Mouse (Mus musculus): Measurements from ENCODE around the gene Cdk9. TPM values are rescaled to one million over a fixed set of nuclear protein-coding genes. Genes with fewer than 3 reads are reported as not detected.

Gene Cdk9
- polyA plus RNA-seq, 1 experiment from 2014 or later: 93.3 TPM

GRCm38 (mm10) chr2:32750887-32751664 is 38.2 kb upstream of the Cdk9 start:
- ChIA-PET CTCF (interaction anchor here (1.7 kb wide), 1 partner anchor 38 kb away, joined by 4 read pairs; the partner anchor contains the start of gene Cdk9), POLR2A (no interaction called here)
- DNase-seq (ENCODE audit: low read depth, low spot score): no peak
- TF ChIP-seq CTCF (IDR thresholded peaks at IDR 0.05): no peak
- no peak for ATAC-seq
- H3K27me3 ChIP-seq: no peaks in the 10 kb centered on the region
- in situ Hi-C loops (cut with MboI; ENCODE audit: low pct_unique_long_range_greater_than_20kb): no loop called here

GRCm38 (mm10) chr2:32750199-32750598 is 37.3 kb upstream of the Cdk9 start:
- in situ Hi-C loops (cut with MboI; ENCODE audit: low pct_unique_long_range_greater_than_20kb): no loop called here
- no peaks in the 10 kb centered on the region for H3K27me3 ChIP-seq
- TF ChIP-seq CTCF (IDR thresholded peaks at IDR 0.05): no peak
- ChIA-PET POLR2A (interaction anchor here (0.6 to 0.9 kb wide), 2 partner anchors 10 to 36 kb away, joined by 4 to 9 read pairs; no protein-coding TSS in a partner anchor), CTCF (interaction anchor here (1.7 kb wide), 1 partner anchor 37 kb away, joined by 4 read pairs; the partner anchor contains the start of gene Cdk9)
- DNase-seq (ENCODE audit: low read depth, low spot score): no peak
- ATAC-seq: no peak

- ATAC-seq (peak; percentile 70), DNase-seq (ENCODE audit: low read depth, low spot score) (peak; percentile 30)
- CTCF ChIA-PET: interaction anchor here (0.7 to 2.2 kb wide), 3 partner anchors 18 to 207 kb away, joined by 3 to 5 read pairs (median 4); no protein-coding TSS in a partner anchor
- POLR2A ChIA-PET: no interaction called here
- in situ Hi-C loops (cut with MboI; ENCODE audit: low pct_unique_long_range_greater_than_20kb): no loop called here
- H3K27me3 ChIP-seq: no peaks in the 10 kb centered on the region
- TF ChIP-seq CTCF (IDR thresholded peaks at IDR 0.05): no peak
These were observed 36.2 kb upstream of the Cdk9 start for GRCm38 (mm10) chr2:32749082-32749481.

GRCm38 (mm10) chr2:32744272-32744982 is 31.6 kb upstream of the Cdk9 start:
- no peak for DNase-seq (ENCODE audit: low read depth, low spot score)
- POLR2A ChIA-PET: no interaction called here
- in situ Hi-C loops (cut with MboI; ENCODE audit: low pct_unique_long_range_greater_than_20kb): no loop called here
- CTCF ChIA-PET: interaction anchor here (1.6 kb wide), 1 partner anchor 12 kb away, joined by 3 read pairs; the partner anchor contains the start of gene Tor2a
- ATAC-seq: no peak
- peaks cover 23% of the 10 kb centered on the region for H3K27me3 ChIP-seq
- no peak for TF ChIP-seq CTCF (IDR thresholded peaks at IDR 0.05)

GRCm38 (mm10) chr2:32742173-32742531 is 29.3 kb upstream of the Cdk9 start:
- TF ChIP-seq CTCF (IDR thresholded peaks at IDR 0.05): no peak
- ChIA-PET POLR2A (no interaction called here), CTCF (no interaction called here)
- peaks cover 23% of the 10 kb centered on the region for H3K27me3 ChIP-seq
- ATAC-seq (no peak), DNase-seq (ENCODE audit: low read depth, low spot score) (no peak)
- in situ Hi-C loops (cut with MboI; ENCODE audit: low pct_unique_long_range_greater_than_20kb): no loop called here

- in situ Hi-C loops (cut with MboI; ENCODE audit: low pct_unique_long_range_greater_than_20kb): no loop called here
- DNase-seq (ENCODE audit: low read depth, low spot score) (no peak), ATAC-seq (peak; percentile 23)
- no peak for TF ChIP-seq CTCF (IDR thresholded peaks at IDR 0.05)
- CTCF ChIA-PET: interaction anchor here (1.2 kb wide), 1 partner anchor 126 kb away, joined by 3 read pairs; no protein-coding TSS in a partner anchor
- H3K27me3 ChIP-seq: peaks cover 23% of the 10 kb centered on the region
- POLR2A ChIA-PET: interaction anchor here (0.6 kb wide), 1 partner anchor 31 kb away, joined by 3 read pairs; no protein-coding TSS in a partner anchor
These were observed 28.6 kb upstream of the Cdk9 start for GRCm38 (mm10) chr2:32741273-32742172.

GRCm38 (mm10) chr2:32740916-32741272 is 28.0 kb upstream of the Cdk9 start, which contains the start of gene 6330409D20Rik:
TSS of gene 6330409D20Rik (minus strand) at chr2:32741016.
- ChIA-PET POLR2A (no interaction called here), CTCF (interaction anchor here (1.2 kb wide), 1 partner anchor 127 kb away, joined by 3 read pairs; no protein-coding TSS in a partner anchor)
- in situ Hi-C loops (cut with MboI; ENCODE audit: low pct_unique_long_range_greater_than_20kb): no loop called here
- ATAC-seq: no peak
- TF ChIP-seq CTCF (IDR thresholded peaks at IDR 0.05): no peak
- peaks cover 23% of the 10 kb centered on the region for H3K27me3 ChIP-seq
- DNase-seq (ENCODE audit: low read depth, low spot score): no peak

- no peak for ATAC-seq
These were observed 26.4 kb upstream of the Cdk9 start for GRCm38 (mm10) chr2:32739311-32739710.

GRCm38 (mm10) chr2:32737008-32737407 is 24.1 kb upstream of the Cdk9 start:
- H3K27me3 ChIP-seq: peaks cover 20% of the 10 kb centered on the region
- CTCF ChIA-PET: no interaction called here
- in situ Hi-C loops (cut with MboI; ENCODE audit: low pct_unique_long_range_greater_than_20kb): no loop called here
- ATAC-seq: no peak
- no peak for TF ChIP-seq CTCF (IDR thresholded peaks at IDR 0.05)
- no peak for DNase-seq (ENCODE audit: low read depth, low spot score)
- POLR2A ChIA-PET: interaction anchor here (0.6 to 1.6 kb wide), 2 partner anchors 10 to 216 kb away, joined by 5 to 8 read pairs; no protein-coding TSS in a partner anchor

More at GRCm38 (mm10) chr2:32739311-32739710, 26.4 kb upstream of the Cdk9 start:
- DNase-seq (ENCODE audit: low read depth, low spot score): no peak
- POLR2A ChIA-PET: no interaction called here
- no peak for TF ChIP-seq CTCF (IDR thresholded peaks at IDR 0.05)
- CTCF ChIA-PET: no interaction called here
- in situ Hi-C loops (cut with MboI; ENCODE audit: low pct_unique_long_range_greater_than_20kb): no loop called here
- H3K27me3 ChIP-seq: peaks cover 23% of the 10 kb centered on the region

- H3K27me3 ChIP-seq: peaks cover 13% of the 10 kb centered on the region
- DNase-seq (ENCODE audit: low read depth, low spot score) (no peak), ATAC-seq (no peak)
- in situ Hi-C loops (cut with MboI; ENCODE audit: low pct_unique_long_range_greater_than_20kb): no loop called here
- POLR2A ChIA-PET: interaction anchor here (0.6 kb wide), 1 partner anchor 216 kb away, joined by 5 read pairs; no protein-coding TSS in a partner anchor
- no peak for TF ChIP-seq CTCF (IDR thresholded peaks at IDR 0.05)
- CTCF ChIA-PET: no interaction called here
These were observed 23.5 kb upstream of the Cdk9 start for GRCm38 (mm10) chr2:32736306-32736829.
